Mouse (Mus musculus) CH12.LX (cell line): ENCODE measurements around the gene Acrbp. TPM values are rescaled to one million over a fixed set of nuclear protein-coding genes. Genes with fewer than 3 reads are reported as not detected.

ENCODE experiments used
- DNase-seq: peaks from one replicate; pipeline ENCODE4 v3.0.0-alpha.2; 2013; ENCODE audit errors: extremely low read depth
- H3K27ac ChIP-seq: 2 replicates; pipeline ENCODE4 v1.5.1; 2012; ENCODE audit warnings: low read depth, mild to moderate bottlenecking, control low read depth, moderate library complexity; ENCODE audit not compliant: insufficient read depth
- H3K27me3 ChIP-seq: replicated peaks from 2 replicates; pipeline ENCODE3; 2012; ENCODE audit warnings: inconsistent platforms
- H3K36me3 ChIP-seq, 2 experiments: replicated peaks in 1 of 2; 2 replicates each; pipeline versions ENCODE3 to v1.6.1; 2012; ENCODE audit warnings: inconsistent platforms in 1 of 2, low read length in 1 of 2, mild to moderate bottlenecking in 1 of 2, mixed read lengths in 1 of 2, moderate library complexity in 1 of 2; ENCODE audit not compliant: control insufficient read depth in 1 of 2, insufficient read depth in 1 of 2
- H3K4me1 ChIP-seq, 2 experiments: 2 replicates each; pipeline ENCODE4 v1.6.1; 2012; ENCODE audit warnings: inconsistent platforms in 1 of 2, moderate library complexity in 1 of 2; ENCODE audit not compliant: insufficient read depth in 2 of 2, control insufficient read depth in 1 of 2
- H3K4me2 ChIP-seq: 2 replicates; pipeline ENCODE4 v1.6.1; 2012; ENCODE audit warnings: low read depth, mild to moderate bottlenecking, control low read depth; ENCODE audit not compliant: poor library complexity, insufficient read depth, severe bottlenecking
- H3K4me3 ChIP-seq, 3 experiments: fragments of 150-350 bp in 1 of 3; sonication (generic) in 1 of 3; replicated peaks in 1 of 3; 2 replicates each; pipeline versions ENCODE3 to v1.5.1; 2011 to 2012; ENCODE audit warnings: low read depth in 2 of 3, low read length in 2 of 3, mild to moderate bottlenecking in 2 of 3, moderate library complexity in 2 of 3, control low read depth in 1 of 3, improper control_type of control experiment in 1 of 3, inconsistent platforms in 1 of 3, mixed read lengths in 1 of 3; ENCODE audit not compliant: poor library complexity in 1 of 3
- H3K79me2 ChIP-seq: replicated peaks from 2 replicates; pipeline ENCODE4 v1.6.1; 2012; ENCODE audit warnings: mild to moderate bottlenecking, moderate library complexity; ENCODE audit not compliant: control insufficient read depth, poor library complexity, insufficient read depth, severe bottlenecking; ENCODE audit errors: extremely low read depth
- H3K9ac ChIP-seq: 2 replicates; pipeline ENCODE4 v1.6.1; 2012; ENCODE audit warnings: low read depth, mild to moderate bottlenecking, control low read depth, moderate library complexity; ENCODE audit not compliant: insufficient read depth
- H3K9me3 ChIP-seq: replicated peaks from 2 replicates; pipeline ENCODE3; 2012; ENCODE audit warnings: low read length, inconsistent platforms, mixed read lengths
- BHLHE40 ChIP-seq: IDR thresholded peaks from 2 replicates; pipeline ENCODE4 v1.6.1; 2011; ENCODE audit warnings: mild to moderate bottlenecking, low read depth, low read length, improper control_type of control experiment
- CHD1 ChIP-seq: IDR thresholded peaks from 2 replicates; pipeline ENCODE4 v1.6.1; 2012; ENCODE audit warnings: low read depth, low read length, improper control_type of control experiment, inconsistent platforms
- CHD2 ChIP-seq: IDR thresholded peaks from 2 replicates; pipeline ENCODE4 v1.6.1; 2011; ENCODE audit warnings: low read length, improper control_type of control experiment
- CTCF ChIP-seq, 2 experiments: IDR thresholded peaks in 1 of 2; conservative IDR thresholded peaks in 1 of 2; 2 replicates each; pipeline ENCODE4 v1.5.1; 2011 to 2012; ENCODE audit warnings: low read depth in 2 of 2, low read length in 2 of 2, improper control_type of control experiment in 1 of 2, inconsistent platforms in 1 of 2, mild to moderate bottlenecking in 1 of 2, moderate library complexity in 1 of 2
- GABPA ChIP-seq: IDR thresholded peaks from 2 replicates; pipeline ENCODE4 v1.6.1; 2012; ENCODE audit warnings: low read depth, low read length, improper control_type of control experiment, inconsistent platforms; ENCODE audit not compliant: insufficient replicate concordance
- JUN ChIP-seq: IDR thresholded peaks from 2 replicates; pipeline ENCODE4 v1.6.1; 2011; ENCODE audit warnings: low read depth, mild to moderate bottlenecking, low read length, improper control_type of control experiment, moderate library complexity; ENCODE audit not compliant: insufficient read depth
- MAFK ChIP-seq: IDR thresholded peaks from 2 replicates; pipeline ENCODE4 v1.6.1; 2011; ENCODE audit warnings: low read length, improper control_type of control experiment; ENCODE audit not compliant: insufficient replicate concordance
- MXI1 ChIP-seq: IDR thresholded peaks from 2 replicates; pipeline ENCODE4 v1.6.1; 2011; ENCODE audit warnings: mild to moderate bottlenecking, low read depth, low read length, improper control_type of control experiment
- NELFE ChIP-seq: IDR thresholded peaks from 2 replicates; pipeline ENCODE4 v1.6.1; 2011; ENCODE audit warnings: low read depth, low read length, improper control_type of control experiment
- PAX5 ChIP-seq: IDR thresholded peaks from 2 replicates; pipeline ENCODE4 v1.6.1; 2012; ENCODE audit warnings: low read length, inconsistent platforms, mixed read lengths
- SIN3A ChIP-seq: IDR thresholded peaks from 2 replicates; pipeline ENCODE4 v1.6.1; 2012; ENCODE audit warnings: low read length, improper control_type of control experiment, inconsistent platforms
- SMC3 ChIP-seq: IDR thresholded peaks from 2 replicates; pipeline ENCODE4 v1.6.1; 2011; ENCODE audit warnings: low read depth, low read length, improper control_type of control experiment
- UBTF ChIP-seq: IDR thresholded peaks from 2 replicates; pipeline ENCODE4 v1.6.1; 2012; ENCODE audit warnings: low read depth, mild to moderate bottlenecking, inconsistent platforms, low read length, improper control_type of control experiment, moderate library complexity
- USF1 ChIP-seq: IDR thresholded peaks from 2 replicates; pipeline ENCODE4 v1.6.1; 2014; ENCODE audit warnings: low read depth, mild to moderate bottlenecking, inconsistent platforms, low read length, improper control_type of control experiment
- USF2 ChIP-seq: conservative IDR thresholded peaks from 2 replicates; pipeline ENCODE4 v1.6.1; 2011; ENCODE audit warnings: low read depth, low read length, improper control_type of control experiment
- dilution Hi-C: fragments of 300-500 bp; cut with MboI; formaldehyde crosslinking; loops from 2 replicates; pipeline ENCODE4 v1.14.3; 2020; ENCODE audit warnings: low sequenced_read_pairs; ENCODE audit not compliant: extremely low pct_unique_long_range_greater_than_20kb, extremely low pct_ligation_motif_present
- in situ Hi-C: fragments of 300-500 bp; cut with MboI; formaldehyde crosslinking; loops from 3 replicates; pipeline ENCODE4 v1.14.3; 2019; ENCODE audit warnings: low sequenced_read_pairs, low pct_ligation_motif_present, low pct_unique_long_range_greater_than_20kb, mixed read lengths
- polyA plus RNA-seq: library from polyadenylated mRNA; unstranded; fragments of >175 nt; gene quantifications from 2 replicates; pipeline ENCODE4 v1.2.1, GENCODE M21; 2012; ENCODE audit warnings: low read depth; ENCODE audit not compliant: insufficient read length
- total RNA-seq, 2 experiments: library from RNA; depleted of rRNA; stranded (reverse); fragments of 300-350 nt in 1 of 2; fragments of >200 nt in 1 of 2; gene quantifications; 2 replicates each; pipeline ENCODE4 v1.2.3; 2012 to 2014

Acrbp gene
- total and polyA plus RNA-seq, 3 experiments, result 1.7 to 4.9 (median 3.3) TPM

DNA sequence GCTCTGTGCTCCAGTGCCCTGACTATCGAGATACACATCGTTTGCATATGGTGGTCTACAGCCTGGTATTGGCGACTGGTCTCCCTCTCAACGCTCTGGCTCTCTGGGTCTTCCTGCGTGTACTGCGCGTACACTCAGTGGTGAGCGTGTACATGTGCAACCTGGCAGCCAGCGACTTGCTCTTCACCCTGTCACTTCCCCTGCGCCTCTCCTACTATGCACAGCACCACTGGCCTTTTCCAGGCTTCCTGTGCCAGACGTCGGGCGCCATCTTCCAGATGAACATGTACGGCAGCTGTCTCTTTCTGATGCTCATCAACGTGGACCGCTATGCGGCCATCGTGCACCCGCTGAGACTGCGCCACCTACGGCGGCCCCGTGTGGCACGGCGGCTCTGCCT, 31.9 kb downstream of the Acrbp start:
- H3K4me1 ChIP-seq, result peaks cover 0 to 9% of the 10 kb centered on the region in 2 experiments; a peak in 2 of 4 replicates
- dilution Hi-C loops, result no loop called here
- no peak overlapping the region for H3K4me3 ChIP-seq
- H3K27ac ChIP-seq, result no peak overlapping the region
- in situ Hi-C loops, result no loop called here
- no peak overlapping the region for H3K4me2 ChIP-seq
- no peak for DNase-seq
- no peak overlapping the region for H3K9ac ChIP-seq
- H3K9me3 ChIP-seq, result no peaks in the 10 kb centered on the region
- H3K79me2 ChIP-seq, result no peaks in the 10 kb centered on the region
- H3K27me3 ChIP-seq, result no peaks in the 10 kb centered on the region
- no peak for TF ChIP-seq UBTF
- TF ChIP-seq USF1, result no peak
- TF ChIP-seq CHD1, result no peak
- TF ChIP-seq SIN3A, result no peak
- TF ChIP-seq BHLHE40, result no peak
- TF ChIP-seq PAX5, result no peak
- no peak for TF ChIP-seq GABPA
- no peak for TF ChIP-seq USF2
- TF ChIP-seq SMC3, result no peak
- no peak for TF ChIP-seq JUN
- TF ChIP-seq CHD2, result no peak
- TF ChIP-seq, all 38 proteins: peak for 0
- H3K36me3 ChIP-seq, result peaks cover 20 to 66% of the 10 kb centered on the region in 2 experiments

DNA sequence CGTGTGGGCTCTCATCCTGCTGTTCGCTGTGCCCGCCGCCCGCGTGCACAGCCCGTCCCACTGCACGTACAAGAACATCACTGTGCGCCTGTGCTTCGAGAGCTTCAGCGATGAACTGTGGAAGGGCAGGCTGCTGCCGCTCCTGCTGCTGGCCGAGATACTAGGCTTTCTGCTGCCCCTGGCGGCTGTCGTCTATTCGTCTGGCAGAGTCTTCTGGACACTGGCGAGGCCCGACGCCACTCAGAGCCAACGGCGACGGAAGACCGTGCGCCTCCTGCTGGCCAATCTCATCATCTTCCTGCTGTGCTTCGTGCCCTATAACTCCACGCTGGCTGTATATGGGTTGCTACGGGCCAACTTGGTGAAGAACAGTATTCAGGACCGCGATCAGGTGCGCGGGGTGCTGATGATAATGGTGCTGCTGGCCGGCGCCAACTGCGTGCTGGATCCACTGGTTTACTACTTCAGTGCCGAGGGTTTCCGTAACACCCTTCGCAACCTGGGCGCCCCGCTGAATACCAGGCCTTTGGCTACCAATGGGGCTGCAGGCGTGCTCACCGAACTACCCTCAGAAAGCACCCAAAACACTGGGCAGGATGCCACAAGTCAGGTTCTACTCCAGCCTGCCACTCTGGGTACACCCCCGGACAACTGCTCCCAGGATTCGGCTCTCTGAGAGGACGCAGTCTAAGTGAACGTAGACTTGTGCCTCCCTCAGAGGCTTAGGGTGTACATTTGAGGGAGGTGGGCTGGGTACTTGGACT, 32.5 kb downstream of the Acrbp start:
- in situ Hi-C loops, result no loop called here
- Histone ChIP-seq H3K36me3 (peaks cover 20 to 66% of the 10 kb centered on the region in 2 experiments), H3K9me3 (no peaks in the 10 kb centered on the region), H3K27me3 (no peaks in the 10 kb centered on the region), H3K79me2 (no peaks in the 10 kb centered on the region), H3K4me3 (no peak overlapping the region), H3K4me2 (no peak overlapping the region), H3K4me1 (peaks cover 0 to 9% of the 10 kb centered on the region in 2 experiments; a peak in 2 of 4 replicates), H3K27ac (no peak overlapping the region), H3K9ac (no peak overlapping the region)
- dilution Hi-C loops, result no loop called here
- DNase-seq, result no peak
- TF ChIP-seq PAX5 (no peak), SMC3 (peak; percentile 22; the same call in 1 of the 2 replicates), CTCF (conservative IDR thresholded peaks at IDR 0.05 in 1 of 2, IDR thresholded peaks at IDR 0.05 in 1 of 2; ENCODE audit: low read depth in 2 of 2, low read length in 2 of 2) (peak in 1 of 2 experiments; percentile 26; a peak in 2 of 4 replicates), MAFK (no peak), SIN3A (no peak), NELFE (no peak), CHD1 (no peak), MXI1 (no peak)
